ENCODE assay signal across 25 mouse cellular contexts in genomic region chr17:35083929-35084497, GRCm38 (mm10). TPM values are rescaled to one million over a fixed set of nuclear protein-coding genes. Genes with fewer than 3 reads are reported as not detected.
A peak's percentile ranks its signal among the peaks of the same experiment; 100 is the strongest.
DNase-seq lines count a peak whose midpoint lies in the region; ATAC-seq and TF ChIP-seq lines count a peak whose summit lies in the region.
"Had no signal": no experiment of that assay in that cellular context is flagged by ENCODE, and none has a peak within 500 bp of the region (broad histone marks: within the 10 kb centered on the region; RNA-seq: fewer than 3 reads in every experiment).

No protein-coding gene starts in this region.

- no peaks in the 10 kb centered on the region for H3K79me2 ChIP-seq in CH12.LX (replicated peaks; ENCODE audit: control insufficient read depth, extremely low read depth, insufficient read depth, poor library complexity, severe bottlenecking)

- H3K9ac ChIP-seq in liver, embryonic 11.5 days (ENCODE audit: low read depth, low read length) = peak overlapping the region; percentile 10; the same call in 1 of the 2 replicates
- no peak overlapping the region for H3K9ac ChIP-seq in CH12.LX (ENCODE audit: insufficient read depth, low read depth)
- H3K9ac ChIP-seq: embryonic facial prominence, embryonic 12.5 days; forebrain, embryonic 13.5 days; forebrain, embryonic 15.5 days; forebrain, postnatal 0 days had no signal

- TF ChIP-seq CTCF in CH12.LX (conservative IDR thresholded peaks at IDR 0.05 in 1 of 2, IDR thresholded peaks at IDR 0.05 in 1 of 2; ENCODE audit: low read depth in 2 of 2, low read length in 2 of 2) = no peak

- dilution Hi-C loops in CH12.LX (cut with MboI; ENCODE audit: extremely low pct_ligation_motif_present, extremely low pct_unique_long_range_greater_than_20kb, low sequenced_read_pairs) = no loop called here

- no peak overlapping the region for H3K27ac ChIP-seq in liver, embryonic 11.5 days (ENCODE audit: low read depth, low read length)
- H3K27ac ChIP-seq in CH12.LX (ENCODE audit: insufficient read depth, low read depth) = no peak overlapping the region
- H3K27ac ChIP-seq: embryonic facial prominence, embryonic 10.5 days; embryonic facial prominence, embryonic 12.5 days; forebrain, embryonic 13.5 days; forebrain, embryonic 15.5 days had no signal

- no peak for TF ChIP-seq POLR2A in CH12.LX (IDR thresholded peaks at IDR 0.05; ENCODE audit: low read depth, low read length)

- TF ChIP-seq EP300 in CH12.LX (IDR thresholded peaks at IDR 0.05; ENCODE audit: low read length) = no peak

- no peaks in the 10 kb centered on the region for H3K9me3 ChIP-seq in liver, embryonic 11.5 days (ENCODE audit: control insufficient read depth, low read length)
- no peaks in the 10 kb centered on the region for H3K9me3 ChIP-seq in megakaryocyte, embryonic 14.5 days
- H3K9me3 ChIP-seq in CH12.LX (replicated peaks; ENCODE audit: low read length) = no peaks in the 10 kb centered on the region
- H3K9me3 ChIP-seq: embryonic facial prominence, embryonic 10.5 days; embryonic facial prominence, embryonic 12.5 days; forebrain, embryonic 13.5 days; forebrain, embryonic 15.5 days had no signal

- ATAC-seq in liver, embryonic 11.5 days (replicated peaks; ENCODE audit: low FRiP score) = no peak
- ATAC-seq in megakaryocyte, adult 5-6 weeks (ENCODE audit: poor library complexity, severe bottlenecking) = no peak
- ATAC-seq: activated CD4-positive, CD25-positive, alpha-beta regulatory T cell, adult 4 months; CD4-positive, CD25-positive, alpha-beta regulatory T cell, adult 4 months; forebrain, embryonic 13.5 days; forebrain, embryonic 15.5 days; forebrain, postnatal 0 days; Patski had no signal

- H3K36me3 ChIP-seq in liver, embryonic 11.5 days (ENCODE audit: control insufficient read depth, insufficient read depth, low read length) = no peaks in the 10 kb centered on the region
- peaks cover 50% of the 10 kb centered on the region for H3K36me3 ChIP-seq in megakaryocyte, embryonic 14.5 days (replicated peaks; ENCODE audit: low read length)
- no peaks in the 10 kb centered on the region for H3K36me3 ChIP-seq in CH12.LX (replicated peaks in 1 of 2; ENCODE audit: control insufficient read depth in 1 of 2, insufficient read depth in 1 of 2, low read length in 1 of 2)
- H3K36me3 ChIP-seq: embryonic facial prominence, embryonic 10.5 days; embryonic facial prominence, embryonic 12.5 days; forebrain, embryonic 15.5 days had no signal

- H3K4me2 ChIP-seq in liver, embryonic 11.5 days = no peak overlapping the region
- H3K4me2 ChIP-seq in CH12.LX (ENCODE audit: insufficient read depth, low read depth, poor library complexity, severe bottlenecking) = no peak overlapping the region
- H3K4me2 ChIP-seq: embryonic facial prominence, embryonic 12.5 days; forebrain, embryonic 13.5 days; forebrain, embryonic 15.5 days had no signal

- peaks cover 24% of the 10 kb centered on the region for H3K4me1 ChIP-seq in liver, embryonic 11.5 days (replicated peaks; ENCODE audit: control insufficient read depth, insufficient read depth, low read length)
- H3K4me1 ChIP-seq in megakaryocyte, embryonic 14.5 days = peaks cover 87% of the 10 kb centered on the region
- peaks cover 12 to 22% of the 10 kb centered on the region in 2 experiments for H3K4me1 ChIP-seq in CH12.LX (ENCODE audit: control insufficient read depth in 1 of 2, insufficient read depth in 2 of 2)
- H3K4me1 ChIP-seq: embryonic facial prominence, embryonic 10.5 days; forebrain, embryonic 15.5 days had no signal

- DNase-seq in liver, embryonic 11.5 days (ENCODE audit: low spot score) = no peak
- DNase-seq in liver (no peak), CH12.LX (ENCODE audit: extremely low read depth) (no peak)
- DNase-seq in kidney, postnatal 36 days = no peak
- no peak for DNase-seq in heart, adult 11 months
- DNase-seq: adrenal gland, adult 8-10 months; adrenal gland, postnatal 14 days; adrenal gland, postnatal 36 days; B cell, adult 2 months; cerebellum, adult 11-12 months; cerebellum, adult 8-10 months; forebrain, postnatal 0 days had no signal

- WGBS in liver, embryonic 11.5 days = 60% methylated on average over 3 of the region's 3 CpGs

- in situ Hi-C loops in CH12.LX (cut with MboI; ENCODE audit: low pct_ligation_motif_present, low pct_unique_long_range_greater_than_20kb, low sequenced_read_pairs) = no loop called here

- no peak overlapping the region for H3K4me3 ChIP-seq in liver, embryonic 11.5 days (ENCODE audit: low read depth, low read length)
- peak overlapping the region; percentile 93 for H3K4me3 ChIP-seq in megakaryocyte, embryonic 14.5 days (replicated peaks)
- no peak overlapping the region for H3K4me3 ChIP-seq in CH12.LX (replicated peaks in 1 of 3; ENCODE audit: low read depth in 2 of 3, low read length in 2 of 3, poor library complexity in 1 of 3)
- H3K4me3 ChIP-seq: embryonic facial prominence, embryonic 10.5 days; embryonic facial prominence, embryonic 12.5 days; forebrain, embryonic 13.5 days; forebrain, embryonic 15.5 days had no signal

- no peaks in the 10 kb centered on the region for H3K27me3 ChIP-seq in liver, embryonic 11.5 days (replicated peaks; ENCODE audit: control insufficient read depth, insufficient read depth, low read length)
- no peaks in the 10 kb centered on the region for H3K27me3 ChIP-seq in megakaryocyte, embryonic 14.5 days (replicated peaks)
- H3K27me3 ChIP-seq in CH12.LX (replicated peaks) = peaks cover 17% of the 10 kb centered on the region
- H3K27me3 ChIP-seq: forebrain, embryonic 15.5 days had no signal

- no peak for TF ChIP-seq RAD21 in CH12.LX (IDR thresholded peaks at IDR 0.05; ENCODE audit: low read depth, low read length)

TF ChIP-seq in CH12.LX, 34 proteins besides CTCF, POLR2A, EP300 and RAD21:
- no peak for TF ChIP-seq POLR2AphosphoS2 (IDR thresholded peaks at IDR 0.05; ENCODE audit: low read depth, low read length)
- TF ChIP-seq ZNF384 (IDR thresholded peaks at IDR 0.05; ENCODE audit: low read depth, low read length) = peak; percentile 44

RNA-seq across cellular contexts. Expression of gene Ly6g6f, which starts 1.4 kb away (rescaled TPM):
- 12.8 and 13.5 TPM in 2 replicates for polyA plus RNA-seq in liver, embryonic 11.5 days (2014; fragmentation: Nextera tagmentation; extraction: Ambion mirVana)
- polyA plus RNA-seq in megakaryocyte, embryonic 14.5 days (2012; ENCODE audit: insufficient read depth, low replicate concordance) = 517 and 745 TPM in 2 replicates
- not detected in 2 replicates for total RNA-seq in megakaryocyte, adult 5-6 weeks (2015)
- not detected in 2 replicates for total RNA-seq in megakaryocyte, adult 5-6 weeks (2017)
- total RNA-seq in CH12.LX (2012; rRNA removed) (not detected in 2 replicates), CH12.LX (2014; rRNA removed) (0.22 and 0.54 TPM in 2 replicates)
- polyA plus RNA-seq in CH12.LX (2012; ENCODE audit: insufficient read length, low read depth) = 0.29 and 0.67 TPM in 2 replicates
- total RNA-seq: adrenal gland, adult 18-20 months; adrenal gland, adult 8-10 months; adrenal gland, postnatal 14 days; adrenal gland, postnatal 36 days; ES-E14; forebrain, postnatal 0 days had no signal
- polyA plus RNA-seq: CD4-positive, CD25-positive, alpha-beta regulatory T cell, adult 4 months; embryonic facial prominence, embryonic 14.5 days; forebrain, embryonic 15.5 days; forebrain, postnatal 0 days; Patski had no signal

RNA-seq across cellular contexts. Expression of gene Abhd16a, which starts 5.0 kb away (rescaled TPM):
- 71.6 and 79.8 TPM in 2 replicates for polyA plus RNA-seq in liver, embryonic 11.5 days (2014; fragmentation: Nextera tagmentation; extraction: Ambion mirVana)
- polyA plus RNA-seq in megakaryocyte, embryonic 14.5 days (2012; ENCODE audit: insufficient read depth, low replicate concordance) = 211 and 290 TPM in 2 replicates
- total RNA-seq in megakaryocyte, adult 5-6 weeks (2015) = 17.6 and 21.3 TPM in 2 replicates
- 18.0 and 20.4 TPM in 2 replicates for total RNA-seq in megakaryocyte, adult 5-6 weeks (2017)
- total RNA-seq in CH12.LX (2012; rRNA removed) (15.3 and 16.2 TPM in 2 replicates), CH12.LX (2014; rRNA removed) (11.7 and 16.6 TPM in 2 replicates)
- 10.7 and 11.6 TPM in 2 replicates for polyA plus RNA-seq in CH12.LX (2012; ENCODE audit: insufficient read length, low read depth)

RNA-seq across cellular contexts. Expression of gene Ly6g6d, which starts 6.1 kb away (rescaled TPM):
- 0.44 and 0.78 TPM in 2 replicates for polyA plus RNA-seq in liver, embryonic 11.5 days (2014; fragmentation: Nextera tagmentation; extraction: Ambion mirVana)
- 79.9 and 106 TPM in 2 replicates for polyA plus RNA-seq in megakaryocyte, embryonic 14.5 days (2012; ENCODE audit: insufficient read depth, low replicate concordance)
- total RNA-seq in megakaryocyte, adult 5-6 weeks (2015) = not detected in 2 replicates
- not detected in 2 replicates for total RNA-seq in megakaryocyte, adult 5-6 weeks (2017)
- total RNA-seq in CH12.LX (2012; rRNA removed) (not detected in 2 replicates), CH12.LX (2014; rRNA removed) (not detected in 2 replicates)
- 0.44 and 0.46 TPM in 2 replicates for polyA plus RNA-seq in CH12.LX (2012; ENCODE audit: insufficient read length, low read depth)
- total RNA-seq: adrenal gland, adult 18-20 months; forebrain, postnatal 0 days had no signal
- polyA plus RNA-seq: activated CD4-positive, CD25-positive, alpha-beta regulatory T cell, adult 4 months; CD4-positive, CD25-positive, alpha-beta regulatory T cell, adult 4 months; embryonic facial prominence, embryonic 10.5 days had no signal

RNA-seq across cellular contexts. Expression of gene Ly6g6e, which starts 7.3 kb away (rescaled TPM):
- polyA plus RNA-seq in liver, embryonic 11.5 days (2014; fragmentation: Nextera tagmentation; extraction: Ambion mirVana) = 0.57 TPM in 1 of 2 replicates, not detected in the other
- polyA plus RNA-seq in megakaryocyte, embryonic 14.5 days (2012; ENCODE audit: insufficient read depth, low replicate concordance) = not detected in 2 replicates
- not detected in 2 replicates for total RNA-seq in megakaryocyte, adult 5-6 weeks (2015)
- total RNA-seq in megakaryocyte, adult 5-6 weeks (2017) = not detected in 2 replicates
- total RNA-seq in CH12.LX (2012; rRNA removed) = not detected in 2 replicates
- total RNA-seq in CH12.LX (2014; rRNA removed) = not detected in 2 replicates
- polyA plus RNA-seq in CH12.LX (2012; ENCODE audit: insufficient read length, low read depth) = not detected in 2 replicates
- total RNA-seq: adrenal gland, adult 18-20 months; adrenal gland, adult 8-10 months; adrenal gland, postnatal 14 days had no signal
- polyA plus RNA-seq: activated CD4-positive, CD25-positive, alpha-beta regulatory T cell, adult 4 months; CD4-positive, CD25-positive, alpha-beta regulatory T cell, adult 4 months; Patski had no signal

RNA-seq across cellular contexts. Expression of gene Mpig6b, which starts 18.0 kb away (rescaled TPM):
- 8.4 and 11.2 TPM in 2 replicates for polyA plus RNA-seq in liver, embryonic 11.5 days (2014; fragmentation: Nextera tagmentation; extraction: Ambion mirVana)
- polyA plus RNA-seq in megakaryocyte, embryonic 14.5 days (2012; ENCODE audit: insufficient read depth, low replicate concordance) = 53.5 and 66.3 TPM in 2 replicates
- not detected in 2 replicates for total RNA-seq in megakaryocyte, adult 5-6 weeks (2015)
- total RNA-seq in megakaryocyte, adult 5-6 weeks (2017) = not detected in 2 replicates
- not detected in 2 replicates for total RNA-seq in CH12.LX (2012; rRNA removed)
- not detected in 2 replicates for total RNA-seq in CH12.LX (2014; rRNA removed)
- 0.10 TPM in 1 of 2 replicates, not detected in the other for polyA plus RNA-seq in CH12.LX (2012; ENCODE audit: insufficient read length, low read depth)
- total RNA-seq: adrenal gland, adult 8-10 months; adrenal gland, postnatal 36 days; ES-E14; forebrain, postnatal 0 days had no signal
- polyA plus RNA-seq: activated CD4-positive, CD25-positive, alpha-beta regulatory T cell, adult 4 months; CD4-positive, CD25-positive, alpha-beta regulatory T cell, adult 4 months; cortical plate, adult 2 months; Patski had no signal

Comparison
In these comparisons a context has a peak if more than half of its experiments do, and no peak if none do; other contexts are left out.
1. RNA of gene Ly6g6f, which starts 1.4 kb away (polyA plus RNA-seq): 517 to 745 TPM in megakaryocyte, embryonic 14.5 days; 12.8 to 13.5 TPM in liver, embryonic 11.5 days and 0.29 to 0.67 TPM in CH12.LX; every median in the first group is over 10 times any median in the second.
2. RNA of gene Ly6g6d, which starts 6.1 kb away (polyA plus RNA-seq): 79.9 to 106 TPM in megakaryocyte, embryonic 14.5 days; 0.44 to 0.78 TPM in liver, embryonic 11.5 days and 0.44 to 0.46 TPM in CH12.LX; every median in the first group is over 10 times any median in the second.